Mouse (Mus musculus) urinary bladder, postnatal 10 days (tissue): ENCODE measurements around the gene Sbk1.
"Not testable (repeated sequence)": the region's sequence is repeated elsewhere in the genome, so short reads cannot be mapped to it uniquely, and the experiment has no call there.

Source experiments
- DNase-seq: peaks from one replicate; pipeline ENCODE4 v3.0.0; 2022; ENCODE audit warnings: low spot score

The Sbk1 gene

DNA sequence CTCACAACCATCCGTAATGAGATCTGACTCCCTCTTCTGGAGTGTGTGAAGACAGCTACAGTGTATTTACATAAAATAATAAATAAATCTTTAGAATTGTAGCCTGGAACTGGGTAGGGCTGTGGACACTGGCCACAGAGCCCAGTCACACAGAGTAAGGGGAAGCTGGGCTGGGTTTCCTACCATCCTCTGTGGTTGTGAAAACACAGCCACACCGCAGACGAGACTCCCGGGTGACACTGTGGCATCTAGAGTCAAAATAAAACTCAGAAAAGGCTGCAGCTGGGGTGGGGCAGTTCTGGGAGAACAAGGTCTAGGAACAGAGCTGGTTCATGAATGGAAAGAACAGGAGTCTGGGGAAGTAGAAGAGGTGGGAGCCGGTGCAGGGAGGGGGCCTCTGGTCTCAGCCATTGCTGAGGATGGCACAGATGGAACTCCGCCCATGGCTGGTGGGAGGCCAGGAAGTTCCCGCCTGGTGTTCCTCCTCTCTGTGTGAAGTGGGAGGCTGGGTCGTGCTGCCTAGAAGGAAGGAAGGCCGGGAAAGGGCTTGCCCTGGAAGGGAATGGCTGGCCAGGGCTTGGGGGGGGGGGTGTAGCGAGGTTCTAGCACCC, 15.2 kb downstream of the Sbk1 start:
- DNase-seq, result no peak

DNA sequence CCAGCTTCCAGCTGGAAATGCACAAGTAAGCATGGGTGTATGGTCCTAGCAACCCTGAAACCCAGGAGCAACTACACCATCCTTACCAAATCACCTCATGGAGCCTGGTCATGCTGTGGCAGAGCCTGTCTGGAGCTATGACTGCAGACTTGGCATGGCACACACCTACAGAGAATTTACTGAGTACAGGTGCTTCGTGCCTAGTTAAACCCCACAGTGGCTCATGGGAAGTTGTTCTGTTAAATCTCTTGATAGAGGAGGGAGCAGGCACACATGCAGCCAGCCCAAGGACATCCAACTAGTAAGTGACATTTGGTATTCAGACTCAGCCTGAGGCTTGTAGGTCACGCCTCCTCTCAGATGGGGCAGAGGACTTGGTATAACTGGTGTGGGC, 15.7 kb downstream of the Sbk1 start:
- no peak for DNase-seq

DNA sequence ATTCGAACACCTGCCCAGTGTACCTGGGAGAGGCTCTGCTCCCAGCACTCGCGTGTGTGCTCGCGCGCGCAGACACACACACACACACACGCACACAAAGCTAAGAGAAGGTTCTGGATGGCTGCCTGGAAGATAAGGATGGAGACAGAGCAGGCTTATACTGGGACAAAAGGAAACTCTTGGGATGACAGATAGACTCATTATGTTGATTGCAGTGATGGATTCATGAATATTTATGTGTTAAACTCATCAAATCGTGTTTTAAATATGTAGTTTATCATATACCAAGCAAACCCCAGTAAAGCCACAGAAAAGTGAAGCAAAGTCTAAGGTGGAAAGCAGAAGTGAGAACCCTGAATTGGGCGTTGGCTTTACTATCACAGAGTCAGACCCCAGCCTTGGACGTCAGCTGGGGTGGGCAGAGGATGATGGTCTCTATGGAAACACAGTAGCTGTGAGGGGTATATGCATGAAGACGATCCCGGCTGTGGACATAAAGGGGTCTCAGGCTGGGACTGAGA, 16.2 kb downstream of the Sbk1 start:
- DNase-seq, result no peak

DNA sequence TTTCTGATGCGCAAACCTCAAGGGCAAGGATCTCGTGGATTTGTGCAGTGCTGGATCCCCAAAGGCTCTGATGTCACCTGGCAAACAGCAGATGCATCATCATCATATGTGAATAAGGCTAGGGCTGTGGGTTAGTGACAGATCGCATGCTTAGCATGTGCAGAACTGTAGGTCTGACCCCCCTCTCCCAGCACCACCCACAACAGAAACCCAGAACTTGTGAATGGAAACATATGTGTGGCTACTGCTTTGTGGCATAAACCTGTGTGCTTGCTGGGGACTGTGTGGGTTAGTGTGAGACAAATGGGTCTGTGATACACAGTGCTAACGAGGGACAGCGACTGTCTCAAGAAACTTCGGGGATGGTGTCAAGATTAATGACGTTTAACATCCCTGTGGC, 17.0 kb downstream of the Sbk1 start:
- no peak for DNase-seq

DNA sequence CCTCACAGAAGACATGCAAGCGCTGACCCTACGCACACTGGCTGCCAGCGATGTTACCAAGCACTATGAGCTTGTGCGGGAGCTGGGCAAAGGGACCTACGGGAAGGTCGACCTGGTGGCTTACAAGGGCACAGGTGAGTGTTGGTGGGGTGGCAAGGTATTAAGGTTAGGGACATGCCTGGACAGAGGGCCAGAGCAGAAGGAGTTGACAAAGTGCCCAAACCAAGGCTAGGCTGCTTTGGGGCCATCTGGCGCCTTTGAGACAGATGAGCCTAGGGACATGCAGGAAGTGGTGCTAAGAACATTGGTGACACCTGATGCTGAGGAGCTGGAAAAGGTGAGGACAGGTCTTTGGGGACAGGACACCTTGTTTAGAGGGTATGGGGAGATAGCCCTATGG, 17.5 kb downstream of the Sbk1 start:
- no peak for DNase-seq

DNA sequence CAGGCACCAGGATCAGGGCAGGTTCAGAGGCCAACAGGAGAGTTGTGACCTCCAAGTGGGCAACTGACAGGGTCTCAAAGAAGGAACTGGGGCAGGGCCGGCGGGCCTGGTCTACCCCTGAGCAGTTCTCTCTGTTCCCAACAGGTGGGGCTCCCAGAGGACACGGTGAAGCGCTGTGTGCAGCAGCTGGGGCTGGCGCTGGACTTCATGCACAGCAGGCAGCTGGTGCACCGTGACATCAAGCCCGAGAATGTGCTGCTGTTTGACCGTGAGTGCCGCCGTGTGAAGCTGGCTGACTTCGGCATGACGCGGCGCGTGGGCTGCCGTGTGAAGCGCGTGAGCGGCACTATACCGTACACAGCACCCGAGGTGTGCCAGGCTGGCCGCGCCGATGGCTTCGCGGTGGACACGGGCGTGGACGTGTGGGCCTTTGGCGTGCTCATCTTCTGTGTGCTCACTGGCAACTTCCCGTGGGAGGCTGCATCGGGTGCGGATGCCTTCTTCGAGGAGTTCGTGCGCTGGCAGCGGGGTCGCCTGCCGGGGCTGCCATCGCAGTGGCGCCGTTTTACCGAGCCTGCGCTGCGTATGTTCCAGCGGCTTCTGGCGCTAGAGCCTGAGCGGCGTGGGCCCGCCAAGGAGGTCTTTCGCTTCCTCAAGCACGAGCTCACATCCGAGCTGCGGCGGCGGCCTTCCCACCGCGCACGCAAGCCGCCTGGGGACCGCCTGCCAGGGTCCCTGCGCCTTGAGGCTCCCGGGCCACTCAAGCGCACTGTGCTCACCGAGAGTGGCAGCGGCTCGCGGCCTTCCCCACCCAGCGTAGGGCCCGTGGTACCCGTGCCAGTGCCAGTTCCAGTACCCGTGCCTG, 19.5 kb downstream of the Sbk1 start:
- DNase-seq, result no peak

DNA sequence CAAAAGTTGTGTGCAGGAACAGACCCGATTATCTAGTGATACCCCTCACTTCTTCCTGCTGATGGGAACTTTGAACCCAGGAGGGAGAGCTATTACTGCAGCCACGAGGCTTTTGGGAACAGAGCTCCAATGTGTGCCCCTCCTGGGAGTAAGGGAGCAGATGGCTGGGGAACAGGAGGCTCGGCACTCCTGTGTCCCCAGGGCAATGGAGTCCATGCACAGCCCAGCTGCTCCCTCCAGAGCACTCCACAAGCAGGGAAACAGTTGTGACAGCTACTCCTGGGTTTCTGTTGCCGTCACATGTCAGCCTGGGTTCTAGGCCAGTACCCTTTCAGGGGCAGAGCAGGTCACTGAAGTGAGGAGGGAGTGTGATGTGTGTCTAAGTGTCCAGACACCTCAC, 20.7 kb downstream of the Sbk1 start:
- no peak for DNase-seq

DNA sequence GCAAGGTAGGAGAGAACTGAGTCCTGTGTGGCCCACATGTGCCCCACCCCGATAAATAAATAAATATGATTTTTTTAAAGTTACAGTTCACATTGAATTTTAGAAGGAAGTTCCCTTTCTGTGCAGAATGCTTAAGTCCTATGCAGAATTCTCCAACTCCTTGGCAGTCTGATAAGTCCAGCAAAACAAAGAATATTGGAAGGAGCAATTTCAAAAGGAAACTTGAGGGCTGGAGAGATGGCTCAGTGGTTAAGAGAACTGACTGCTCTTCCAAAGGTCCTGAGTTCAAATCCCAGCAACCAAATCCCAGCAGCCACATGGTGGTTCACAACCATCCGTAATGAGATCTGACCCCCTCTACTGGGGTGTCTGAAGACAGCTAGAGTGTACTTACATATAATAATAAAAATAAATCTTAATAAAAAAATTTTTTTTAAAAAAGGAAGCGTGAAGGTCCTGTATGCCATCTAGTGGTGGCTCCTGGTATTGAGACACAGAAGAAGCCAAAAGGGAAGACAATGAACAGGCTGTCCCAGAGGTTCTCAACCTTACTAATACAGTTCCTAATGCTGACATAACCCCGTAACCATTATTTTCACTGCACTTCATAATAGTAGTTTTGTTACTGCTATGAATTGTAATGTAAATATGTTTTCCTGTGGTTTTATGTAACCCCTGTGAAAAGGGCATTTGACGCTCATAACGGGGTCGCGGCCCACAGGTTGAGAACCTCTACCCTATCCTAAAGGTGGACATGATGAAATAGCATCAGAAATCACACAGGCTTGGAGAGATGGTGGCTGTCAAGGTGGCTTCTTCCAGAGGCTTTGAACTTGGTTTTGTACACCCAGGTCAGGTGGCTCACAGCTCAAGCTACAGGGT, 25.4 kb downstream of the Sbk1 start:
- DNase-seq, result no peak

DNA sequence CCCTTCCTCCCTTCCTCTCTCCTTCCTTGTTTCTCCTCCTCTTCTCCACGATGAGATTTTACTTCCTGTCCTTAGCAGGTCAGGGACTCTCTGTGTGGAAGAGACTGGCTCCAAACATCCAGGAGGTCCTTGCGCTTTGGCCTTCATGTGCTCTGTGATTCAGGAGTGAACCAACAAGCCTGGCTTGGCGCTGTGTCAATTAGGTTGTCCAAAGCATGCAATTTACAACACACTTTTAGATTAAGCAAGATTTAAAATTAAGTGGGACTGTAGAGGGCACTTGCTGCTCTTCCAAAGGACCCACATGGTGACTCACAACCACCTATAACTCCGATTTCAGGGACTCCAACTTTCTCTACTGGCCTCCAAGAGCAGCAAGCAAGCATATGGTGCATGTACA, 26.4 kb downstream of the Sbk1 start:
- no peak for DNase-seq

DNA sequence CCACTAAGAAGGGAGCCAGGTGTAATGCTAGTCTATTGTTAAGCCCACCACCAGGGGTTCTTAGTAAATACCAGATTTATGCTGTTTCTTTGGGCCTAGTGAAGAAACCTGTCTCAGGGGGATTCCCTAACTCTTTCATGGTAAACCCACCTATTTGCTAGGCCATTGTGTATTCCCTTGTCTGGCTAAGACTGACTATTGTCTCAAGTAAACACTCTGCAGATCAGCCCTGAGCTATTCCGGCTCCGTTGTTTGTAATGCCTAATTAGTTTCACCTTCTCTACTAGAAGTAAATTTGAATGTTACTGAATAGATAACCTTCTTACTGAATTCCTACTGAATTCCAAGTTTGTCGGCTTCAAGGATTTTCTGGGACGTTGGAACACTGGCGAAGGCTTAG, 29.4 kb downstream of the Sbk1 start:
- not testable (repeated sequence) for DNase-seq

DNA sequence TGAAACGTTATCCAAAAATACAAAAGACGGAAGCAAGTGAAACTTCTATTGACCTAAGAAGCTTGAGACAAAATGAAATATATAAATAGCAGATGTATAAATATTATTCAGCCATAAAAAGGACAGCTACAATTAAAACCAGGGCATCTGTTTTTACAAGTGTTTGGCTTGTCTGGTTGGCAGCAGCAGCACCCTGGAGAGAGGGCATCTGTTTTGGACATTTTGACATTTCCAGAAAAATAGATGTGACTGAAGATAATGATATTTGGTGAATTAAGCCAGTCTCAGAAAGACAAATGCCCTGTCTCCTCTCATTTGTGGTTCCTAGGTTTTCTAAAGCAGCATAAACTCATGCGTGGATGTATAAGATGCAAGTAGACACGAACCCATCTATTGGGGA, 39.4 kb downstream of the Sbk1 start:
- DNase-seq, result no peak

DNA sequence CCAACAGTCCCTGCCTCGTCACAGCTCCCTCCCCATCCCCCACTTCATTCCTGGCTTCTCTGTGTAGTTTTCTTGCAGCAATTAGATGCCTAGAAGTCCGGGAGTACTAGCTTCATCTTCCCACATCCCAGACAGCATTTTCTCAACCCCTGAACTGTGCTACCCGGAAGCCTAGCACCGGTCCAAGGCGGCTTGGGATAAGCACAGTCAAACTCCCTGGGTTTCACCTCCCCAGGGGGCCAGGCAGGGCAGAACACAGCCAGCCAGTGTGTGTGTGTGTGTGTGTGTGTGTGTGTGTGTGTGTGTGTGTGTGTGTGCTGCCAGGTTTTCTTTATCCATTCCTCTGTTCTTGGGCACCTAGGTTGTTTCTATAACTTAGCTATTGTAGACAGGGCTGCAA, 40.9 kb downstream of the Sbk1 start:
- no peak for DNase-seq

DNA sequence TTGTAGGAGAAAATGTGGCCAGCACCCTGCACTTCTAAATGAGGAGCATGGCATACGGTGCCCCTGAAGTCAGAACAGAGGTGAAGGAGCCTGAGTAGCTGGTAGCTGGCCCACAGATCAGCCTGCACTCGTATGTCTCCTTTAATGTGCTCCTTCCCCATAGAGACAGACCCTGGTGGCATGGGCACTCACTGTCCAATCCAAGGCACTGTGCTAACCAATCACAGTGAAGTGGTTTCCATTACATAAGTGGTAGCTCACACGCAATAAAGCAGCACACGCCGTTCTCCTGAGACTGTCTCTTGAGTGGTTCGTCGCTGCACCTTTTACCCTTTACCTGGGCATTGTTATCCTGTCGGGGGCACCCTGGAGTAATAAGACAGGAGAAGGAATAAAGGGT, 41.9 kb downstream of the Sbk1 start:
- DNase-seq, result no peak

DNA sequence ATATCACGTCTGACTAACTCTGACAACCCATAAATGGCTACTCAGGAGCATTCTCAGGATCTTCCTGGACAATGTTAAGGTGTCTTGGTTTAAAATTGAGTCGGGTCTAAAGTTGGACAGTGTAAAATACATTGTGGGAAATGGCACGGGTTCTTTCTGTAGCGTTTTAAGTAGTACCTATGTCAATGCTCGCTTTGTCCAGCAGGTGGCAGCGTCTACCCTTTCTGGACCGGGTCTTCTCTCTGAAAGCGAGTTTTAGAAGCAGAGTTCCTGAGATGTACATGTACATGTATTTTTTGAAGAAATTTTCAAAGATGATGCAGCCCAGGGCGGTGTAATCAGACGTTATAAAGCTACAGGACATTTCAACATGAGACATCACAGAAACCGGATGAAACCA, 51.3 kb downstream of the Sbk1 start:
- DNase-seq, result peak; percentile 35

DNA sequence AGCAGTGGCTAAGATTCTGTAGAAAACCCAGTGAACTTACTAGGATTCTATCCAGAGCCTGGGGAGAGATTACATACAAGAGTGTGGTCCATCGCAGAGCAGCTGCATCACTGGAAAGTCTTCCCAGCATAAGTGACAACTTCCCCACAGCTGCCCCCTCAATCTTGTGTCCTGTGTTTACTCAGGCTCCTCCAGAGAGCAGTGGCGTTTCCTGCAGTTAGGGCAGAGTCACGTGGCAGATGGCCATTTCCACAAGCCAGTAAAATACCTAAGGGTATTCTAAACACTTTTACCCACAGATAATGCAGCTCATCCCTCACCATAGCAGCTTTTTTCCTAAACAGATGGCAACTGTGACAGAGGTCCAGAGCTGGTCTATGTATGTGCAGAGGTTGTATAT, 52.4 kb downstream of the Sbk1 start:
- DNase-seq, result no peak

DNA sequence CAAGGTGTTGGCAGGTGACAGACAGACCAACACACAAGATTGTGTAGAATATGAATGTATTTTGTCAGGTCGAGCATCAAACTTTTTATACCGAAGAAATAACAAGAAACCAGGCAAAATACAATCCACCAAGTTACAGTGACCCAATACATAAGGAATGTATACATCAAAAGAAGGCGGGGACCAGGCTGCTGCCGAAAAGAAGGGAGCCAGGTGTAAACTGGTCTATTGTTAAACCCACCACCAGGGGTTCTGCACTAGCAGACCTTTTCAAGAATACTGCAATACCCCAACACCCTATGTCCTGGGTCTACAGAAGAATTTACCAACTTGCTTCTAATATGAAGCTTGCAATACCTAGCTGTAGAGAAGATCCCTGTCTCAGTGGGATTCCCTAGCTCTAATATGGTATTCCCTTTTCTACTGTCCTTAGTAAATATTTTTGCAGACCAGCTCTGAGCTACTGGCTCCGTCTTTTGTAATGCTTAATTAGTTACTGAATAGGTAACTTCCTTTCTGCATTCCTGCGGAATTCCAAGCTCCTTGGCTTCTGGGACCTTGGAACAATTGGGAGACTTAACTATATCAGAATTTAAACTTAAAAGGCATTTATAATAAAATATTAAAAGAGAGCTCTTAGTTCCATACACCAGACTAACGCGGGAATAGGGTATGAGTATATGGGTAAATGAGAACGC, 53.3 kb downstream of the Sbk1 start:
- DNase-seq, result not testable (repeated sequence)

DNA sequence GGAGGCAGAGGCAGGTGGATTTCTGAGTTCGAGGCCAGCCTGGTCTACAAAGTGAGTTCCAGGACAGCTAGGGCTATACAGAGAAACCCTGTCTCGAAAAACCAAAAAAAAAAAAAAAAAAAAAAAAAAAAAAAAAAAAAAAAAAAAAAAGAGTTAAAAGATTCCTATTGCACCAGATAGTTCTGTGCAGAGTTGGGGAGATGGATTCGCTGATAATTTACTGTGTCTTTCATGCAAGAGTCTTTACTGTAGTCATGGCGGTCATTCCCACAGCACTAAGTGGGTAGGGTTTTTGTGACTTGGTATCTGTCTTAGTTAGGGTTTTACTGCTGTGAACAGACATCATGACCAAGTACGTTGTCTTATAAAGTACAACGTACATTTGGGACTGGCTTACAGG, 56.4 kb downstream of the Sbk1 start:
- DNase-seq, result not testable (repeated sequence)

DNA sequence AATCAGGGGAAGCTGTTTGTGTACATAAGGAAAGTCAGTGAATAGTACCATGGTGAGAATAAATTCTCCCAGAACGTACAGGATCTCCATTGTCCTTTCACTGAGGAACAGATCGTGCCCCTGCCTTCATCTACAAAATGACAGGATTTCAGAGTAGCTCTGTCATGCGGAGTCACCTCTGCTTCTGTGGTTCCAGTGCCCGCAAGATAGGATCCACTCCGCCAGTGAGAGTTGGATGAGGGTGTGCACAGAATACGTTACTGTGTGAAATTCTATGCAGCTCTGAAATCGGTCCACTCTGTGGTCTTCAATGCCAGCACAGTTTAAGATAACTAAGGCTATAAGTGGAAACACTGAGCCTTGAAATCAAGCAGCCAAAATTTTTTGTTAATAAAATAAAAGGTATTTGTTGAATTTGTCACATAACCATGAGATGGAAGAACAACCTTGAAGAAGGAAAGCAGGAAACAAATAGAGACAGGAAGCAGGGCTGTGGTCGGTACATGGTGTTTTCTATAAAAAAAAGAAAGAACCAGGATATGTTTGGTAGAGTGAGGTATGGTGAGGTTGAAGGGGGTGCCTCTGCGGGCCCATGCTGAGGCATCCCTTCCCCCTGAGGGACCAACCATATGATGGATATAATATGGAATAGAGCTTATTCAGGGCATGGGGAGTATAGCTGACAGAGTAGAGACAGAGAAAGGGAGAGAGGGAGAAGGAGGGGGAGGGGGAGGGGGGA, 57.7 kb downstream of the Sbk1 start:
- no peak for DNase-seq

DNA sequence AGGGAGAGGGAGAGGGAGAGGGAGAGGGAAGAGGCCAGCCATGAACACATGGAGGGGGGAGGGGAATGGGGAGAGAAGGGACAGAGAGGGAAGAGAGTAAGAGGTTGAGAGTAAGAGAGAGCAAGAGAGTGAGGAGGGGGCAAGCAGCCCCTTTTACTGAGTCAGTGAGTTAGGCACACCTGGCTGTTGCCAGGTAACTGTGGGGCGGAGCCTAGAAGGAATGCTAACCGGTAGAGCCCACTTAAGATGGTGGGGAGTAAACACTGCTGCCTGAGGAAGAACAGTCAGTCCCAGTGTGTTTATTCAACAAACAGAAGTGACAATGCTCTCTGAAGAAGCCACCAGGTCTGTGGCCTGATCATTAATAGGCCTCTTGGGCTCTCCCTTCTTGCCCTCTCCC, 58.3 kb downstream of the Sbk1 start:
- DNase-seq, result no peak

DNA sequence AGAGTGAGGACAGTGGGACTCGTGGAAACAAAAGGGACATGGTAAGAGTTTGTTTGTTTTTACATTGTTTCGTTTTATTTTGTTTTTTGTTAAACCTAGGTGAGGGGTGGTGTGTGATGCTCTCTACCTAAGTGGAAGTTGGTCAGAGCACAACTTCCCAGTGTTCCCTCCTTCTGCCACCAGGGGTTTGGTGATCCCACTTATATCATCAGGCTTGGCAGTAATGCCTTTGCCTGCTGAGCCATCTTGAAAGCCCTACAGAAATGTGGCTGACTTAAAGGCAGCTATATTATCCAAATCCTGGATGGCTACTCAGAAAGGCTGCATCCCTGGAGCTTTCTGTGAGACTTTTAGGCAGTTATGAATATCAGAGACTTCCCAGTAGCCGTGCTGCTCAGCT, 60.3 kb downstream of the Sbk1 start:
- no peak for DNase-seq

DNA sequence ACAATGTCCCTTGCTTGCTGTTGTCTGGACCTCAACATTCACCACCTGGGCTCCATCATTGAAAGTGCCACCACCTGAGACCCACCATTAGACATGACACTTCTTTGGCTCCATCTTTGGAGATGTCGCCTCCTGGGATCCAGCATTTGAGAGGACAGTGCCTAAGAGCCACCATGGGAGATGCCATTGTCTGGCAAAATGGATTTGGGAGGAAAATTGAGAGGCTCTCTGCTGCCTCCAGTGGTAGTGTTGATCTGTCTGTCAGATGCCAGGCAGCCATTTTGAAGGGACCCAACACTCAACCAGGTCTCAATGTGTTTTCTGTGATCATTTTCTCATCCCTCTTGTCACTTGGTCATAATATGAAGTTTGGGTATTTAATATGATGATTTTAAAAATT, 63.1 kb downstream of the Sbk1 start:
- DNase-seq, result no peak
